Mouse (Mus musculus) heart, postnatal 36 days (tissue): ENCODE results near the gene Lhx5. TPM values are rescaled to one million over a fixed set of nuclear protein-coding genes. Genes with fewer than 3 reads are reported as not detected.

Source experiments
- DNase-seq, 2 experiments: peaks; one replicate each; pipeline ENCODE4 v3.0.0; 2021 to 2022
- intact Hi-C: fragments of 180-260 bp; cut with DNase I; formaldehyde crosslinking; loops from one replicate; pipeline ENCODE4 v1.15.1; 2025
- total RNA-seq, 2 experiments: library from RNA; stranded (reverse); gene quantifications; 2 replicates each; pipeline ENCODE4 v1.2.3; 2021

Gene Lhx5
- total RNA-seq, 2 experiments from 2014 or later: not detected

GRCm38 (mm10) chr5:120431001-120431583 lies 407 bp upstream of the Lhx5 start:
- DNase-seq: no peak
- intact Hi-C loops: no loop called here

DNA sequence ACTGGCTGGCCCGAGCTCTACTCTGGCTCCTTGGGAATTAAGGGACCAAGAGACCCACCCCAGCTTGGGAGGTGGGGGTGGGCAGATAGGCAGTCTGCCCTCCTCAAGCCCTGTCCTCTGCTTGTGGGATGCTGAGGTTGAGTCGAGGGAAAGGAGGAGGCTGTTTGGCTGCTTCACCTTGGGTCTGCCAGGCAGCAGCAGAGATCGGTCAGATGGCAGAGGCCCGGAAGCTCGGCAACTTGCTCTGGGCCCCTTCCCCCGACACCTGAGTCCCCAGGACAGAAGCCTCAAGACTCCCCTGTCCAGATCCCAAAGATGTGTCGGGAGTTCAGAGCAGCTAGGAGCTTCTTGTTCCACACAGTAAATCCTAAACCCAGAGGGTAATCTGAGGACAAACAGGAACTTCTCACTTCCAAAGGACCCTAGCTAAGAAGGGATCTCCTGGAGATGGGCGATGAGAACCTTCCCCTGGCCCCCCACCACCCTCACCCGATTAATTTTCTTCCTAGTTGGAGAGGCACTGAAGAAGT lies 1.1 kb downstream of the Lhx5 start:
- DNase-seq: no peak
- intact Hi-C loops: no loop called here

- intact Hi-C loops: no loop called here
- no peak for DNase-seq
Observed at GRCm38 (mm10) chr5:120433135-120433760, 1.7 kb downstream of the Lhx5 start.

DNA sequence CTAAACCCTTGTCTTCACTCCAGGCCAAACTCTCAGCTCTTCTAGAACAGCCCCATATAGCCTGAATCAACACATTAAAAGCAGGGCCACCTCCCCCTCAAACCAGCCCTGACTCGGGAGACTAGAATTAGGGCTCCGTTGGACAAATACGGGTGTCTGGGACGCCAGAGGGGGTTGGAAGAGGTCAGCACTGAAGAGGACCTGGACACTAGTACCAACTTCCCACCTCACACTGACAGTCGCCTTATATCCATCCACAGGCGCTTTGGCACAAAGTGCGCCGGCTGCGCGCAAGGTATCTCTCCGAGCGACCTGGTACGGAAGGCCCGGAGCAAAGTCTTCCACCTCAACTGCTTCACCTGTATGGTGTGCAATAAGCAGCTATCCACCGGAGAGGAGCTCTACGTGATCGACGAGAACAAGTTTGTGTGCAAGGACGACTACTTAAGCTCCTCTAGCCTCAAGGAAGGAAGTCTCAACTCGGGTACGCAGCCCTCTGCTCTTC lies 2.8 kb downstream of the Lhx5 start:
- intact Hi-C loops: no loop called here
- no peak for DNase-seq

GRCm38 (mm10) chr5:120435006-120435681 lies 3.6 kb downstream of the Lhx5 start:
- DNase-seq: no peak
- intact Hi-C loops: no loop called here

GRCm38 (mm10) chr5:120435731-120436501 lies 4.4 kb downstream of the Lhx5 start:
- intact Hi-C loops: no loop called here
- no peak for DNase-seq

- no peak for DNase-seq
- intact Hi-C loops: no loop called here
Observed at GRCm38 (mm10) chr5:120436885-120437495, 5.5 kb downstream of the Lhx5 start.

DNA sequence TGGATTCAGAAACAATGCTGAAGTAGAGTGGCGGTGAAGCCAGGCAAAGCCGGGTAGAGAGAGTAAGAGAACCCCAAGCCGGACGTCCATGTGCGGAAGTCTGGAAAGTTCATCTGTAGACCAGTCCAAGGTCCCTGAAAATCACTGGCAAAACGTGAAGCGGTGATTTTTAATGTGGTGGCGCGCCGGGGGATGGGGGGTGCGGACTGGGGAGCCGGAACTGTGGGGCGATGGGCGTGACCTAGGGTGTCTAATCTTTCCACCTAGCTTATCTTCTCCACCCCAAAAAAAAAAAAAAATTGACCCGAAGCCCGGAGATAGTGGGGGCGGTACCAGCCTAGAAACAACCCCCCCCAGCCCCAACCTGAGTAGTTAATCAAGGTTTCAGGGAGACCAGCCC lies 6.0 kb downstream of the Lhx5 start:
- DNase-seq: no peak
- intact Hi-C loops: no loop called here

DNA sequence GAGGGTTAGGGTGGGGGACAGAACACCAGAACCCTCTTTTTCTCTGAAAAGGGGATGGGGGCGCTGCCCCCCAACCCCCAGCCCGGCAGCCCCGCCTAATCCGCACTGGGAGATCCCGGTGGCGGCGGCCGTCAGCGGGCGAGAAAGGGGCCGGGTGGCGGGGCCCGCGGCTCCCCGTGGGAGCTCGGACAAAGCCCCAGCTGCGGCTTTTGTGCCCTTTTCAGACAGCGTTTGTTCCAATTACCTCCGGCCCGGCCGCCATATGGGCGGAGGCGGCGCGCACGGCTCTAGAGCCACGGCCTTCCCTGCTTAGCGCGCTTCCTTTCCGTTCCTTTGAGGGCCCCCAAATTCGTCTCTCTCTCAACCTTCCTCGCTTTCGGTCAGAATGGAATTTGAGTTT lies 6.5 kb downstream of the Lhx5 start:
- no peak for DNase-seq
- intact Hi-C loops: no loop called here

GRCm38 (mm10) chr5:120438469-120438868 lies 7.0 kb downstream of the Lhx5 start:
- intact Hi-C loops: no loop called here

GRCm38 (mm10) chr5:120438991-120439710 lies 7.7 kb downstream of the Lhx5 start:
- DNase-seq: no peak
- intact Hi-C loops: no loop called here

More at GRCm38 (mm10) chr5:120438469-120438868, 7.0 kb downstream of the Lhx5 start:
- DNase-seq: no peak

GRCm38 (mm10) chr5:120439887-120440670 lies 8.6 kb downstream of the Lhx5 start:
- intact Hi-C loops: loop anchor here (1.0 to 10.0 kb wide), 3 partner anchors 185 to 294 kb away; no protein-coding TSS in a partner anchor
- DNase-seq: peak in 1 of 2 experiments; percentile 21

DNA sequence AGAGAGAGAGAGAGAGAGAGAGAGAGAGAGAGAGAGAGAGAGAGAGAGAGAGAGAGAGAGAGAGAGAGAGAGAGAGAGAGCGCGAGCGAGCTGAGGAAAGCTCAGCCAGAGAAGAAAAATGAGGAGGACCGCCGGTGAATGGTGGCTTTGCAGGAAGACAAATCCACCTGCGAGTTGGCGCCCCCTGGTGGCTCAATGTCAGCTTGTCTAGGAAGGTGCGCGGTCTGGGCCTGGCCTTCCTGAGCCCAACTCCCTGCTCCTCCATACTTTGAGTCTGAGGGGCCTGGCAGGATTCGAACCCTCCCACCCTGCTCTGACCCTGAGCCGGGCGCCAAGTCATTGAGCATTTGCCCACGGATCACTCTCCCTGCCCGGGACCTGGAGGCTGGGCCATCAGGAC lies 9.2 kb downstream of the Lhx5 start:
- peak; percentile 82 to 93 for DNase-seq
- intact Hi-C loops: loop anchor here (1.0 to 10.0 kb wide), 3 partner anchors 186 to 294 kb away; no protein-coding TSS in a partner anchor

- DNase-seq: no peak
Observed at GRCm38 (mm10) chr5:120447305-120447704, 15.8 kb downstream of the Lhx5 start.

GRCm38 (mm10) chr5:120454756-120455337 lies 23.3 kb downstream of the Lhx5 start:
- intact Hi-C loops: no loop called here
- no peak for DNase-seq

More at GRCm38 (mm10) chr5:120447305-120447704, 15.8 kb downstream of the Lhx5 start:
- intact Hi-C loops: loop anchor here (10.0 kb wide), 1 partner anchor 193 kb away; no protein-coding TSS in a partner anchor

DNA sequence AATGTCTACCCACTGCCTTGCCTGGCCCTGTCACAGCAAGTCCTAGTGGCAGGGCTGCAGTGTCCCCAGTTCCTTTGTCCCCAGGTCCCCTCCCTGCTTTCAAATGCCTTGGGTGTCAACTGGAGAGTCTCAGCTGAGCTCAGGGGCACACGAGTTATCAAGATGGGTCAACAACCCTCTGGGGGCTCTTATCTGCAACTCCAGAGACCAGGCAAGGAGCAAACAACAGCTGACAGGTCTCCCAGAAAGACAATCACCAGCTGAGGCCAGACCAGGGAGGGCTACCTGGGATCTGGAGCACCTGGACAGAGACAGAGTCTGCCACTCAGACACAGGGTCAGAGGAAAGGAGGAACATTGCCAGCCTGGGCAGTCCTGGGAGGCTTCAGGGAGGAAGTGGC lies 24.8 kb downstream of the Lhx5 start:
- no peak for DNase-seq
- intact Hi-C loops: no loop called here

- intact Hi-C loops: no loop called here
Observed at GRCm38 (mm10) chr5:120456841-120457554, 25.5 kb downstream of the Lhx5 start.

DNA sequence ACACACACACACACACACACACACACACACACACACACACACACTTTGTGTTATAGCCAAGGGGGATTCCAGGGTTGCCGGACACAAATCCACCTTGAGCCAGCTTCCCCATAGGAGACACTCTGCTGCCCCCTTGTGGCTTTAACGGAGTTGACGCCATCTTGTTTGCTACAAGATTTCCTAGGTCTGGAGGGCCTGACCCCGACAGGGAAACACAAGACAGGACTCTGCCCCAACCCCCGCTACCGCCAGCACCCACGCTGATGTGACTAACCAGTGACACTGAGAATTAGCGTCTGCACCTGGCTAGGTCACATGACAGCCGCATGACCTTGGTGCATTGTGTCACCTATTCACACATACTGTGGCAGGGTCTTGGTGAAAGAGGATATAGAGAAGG lies 26.1 kb downstream of the Lhx5 start:
- peak in 1 of 2 experiments; percentile 62 for DNase-seq
- intact Hi-C loops: no loop called here

More at GRCm38 (mm10) chr5:120456841-120457554, 25.5 kb downstream of the Lhx5 start:
- DNase-seq: no peak
